Mouse (Mus musculus): Measurements from ENCODE around the gene Olfr71.

GRCm38 (mm10) chr4:43728576-43728954 lies 18.5 kb upstream of the Olfr71 start:
- TF ChIP-seq POLR2A (IDR thresholded peaks at IDR 0.05; ENCODE audit: borderline replicate concordance, control insufficient read depth, low read depth, low read length) (no peak), CTCF (IDR thresholded peaks at IDR 0.05; ENCODE audit: control insufficient read depth, insufficient read depth, low read length) (no peak)
